Mouse (Mus musculus): ENCODE data around the gene Hist1h4m.
"Not testable (repeated sequence)": the region's sequence is repeated elsewhere in the genome, so short reads cannot be mapped to it uniquely, and the experiment has no call there.

Gene Hist1h4m

DNA sequence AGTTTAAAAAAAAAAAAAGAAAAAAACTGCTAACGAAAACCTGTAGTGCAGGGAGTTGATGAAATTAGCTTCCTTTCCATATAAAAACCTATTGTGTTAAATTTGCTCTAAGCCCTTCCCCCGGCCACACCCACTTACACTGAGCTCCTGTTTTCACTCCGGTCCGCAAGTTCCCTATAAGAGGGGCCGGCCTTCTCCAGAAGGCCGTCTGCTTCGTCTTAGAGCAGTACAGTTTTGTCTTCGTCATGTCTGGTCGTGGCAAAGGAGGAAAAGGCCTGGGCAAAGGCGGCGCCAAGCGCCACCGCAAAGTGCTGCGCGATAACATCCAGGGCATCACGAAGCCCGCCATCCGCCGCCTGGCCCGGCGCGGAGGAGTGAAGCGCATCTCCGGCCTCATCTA lies at the start of gene Hist1h4m:
Hist1h4m (plus strand) TSS at position 208 of the 400 bp plus-strand sequence.
- peak; percentile 30 to 32 for DNase-seq (ENCODE audit: low spot score in 2 of 2)

DNA sequence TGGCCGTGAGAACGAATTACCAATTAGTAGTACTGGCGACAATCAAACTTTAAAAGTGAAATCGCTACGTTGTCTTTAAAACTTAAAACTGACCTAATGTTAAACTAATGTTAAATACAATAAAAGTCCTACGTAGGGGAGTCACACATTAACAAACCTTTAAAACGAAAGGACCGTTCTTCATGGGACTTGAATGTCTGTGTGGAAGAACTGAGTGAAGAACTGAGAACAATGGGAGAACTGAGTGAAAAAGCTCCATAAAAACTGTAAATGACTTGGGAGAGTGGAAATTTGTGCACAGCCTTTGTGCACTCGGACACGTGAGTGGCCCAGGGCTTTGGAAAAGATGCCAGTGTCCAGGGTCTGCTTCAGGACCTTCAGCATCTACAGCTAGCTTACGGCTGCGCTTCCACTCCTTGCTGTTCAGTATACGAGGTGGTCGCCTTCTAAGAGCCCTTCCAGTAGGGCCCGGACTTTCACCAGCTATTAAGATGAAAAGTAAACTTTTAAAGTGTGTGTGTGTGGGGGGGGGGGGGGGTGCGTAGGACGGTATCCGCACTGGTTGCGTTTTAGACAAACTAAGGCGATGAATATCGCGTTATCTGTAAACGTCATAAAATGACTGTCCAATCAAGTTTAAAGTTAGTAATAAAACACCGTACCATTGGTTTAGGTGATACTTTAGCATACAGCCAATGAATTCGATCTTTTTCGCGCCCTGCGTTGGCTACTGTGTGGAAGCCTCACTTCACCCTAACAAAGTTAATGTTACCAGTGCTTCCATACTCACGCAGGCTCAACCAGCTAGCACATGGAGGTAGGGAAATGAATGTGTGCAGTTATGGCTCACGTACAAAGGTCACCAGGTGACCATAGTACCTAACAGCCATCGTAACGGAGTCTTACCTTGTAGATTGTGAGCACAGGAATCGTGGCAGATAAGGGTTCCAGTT lies 32.5 kb upstream of the Hist1h4m start:
- DNase-seq (ENCODE audit: low spot score in 2 of 2): peak; percentile 51 to 59

DNA sequence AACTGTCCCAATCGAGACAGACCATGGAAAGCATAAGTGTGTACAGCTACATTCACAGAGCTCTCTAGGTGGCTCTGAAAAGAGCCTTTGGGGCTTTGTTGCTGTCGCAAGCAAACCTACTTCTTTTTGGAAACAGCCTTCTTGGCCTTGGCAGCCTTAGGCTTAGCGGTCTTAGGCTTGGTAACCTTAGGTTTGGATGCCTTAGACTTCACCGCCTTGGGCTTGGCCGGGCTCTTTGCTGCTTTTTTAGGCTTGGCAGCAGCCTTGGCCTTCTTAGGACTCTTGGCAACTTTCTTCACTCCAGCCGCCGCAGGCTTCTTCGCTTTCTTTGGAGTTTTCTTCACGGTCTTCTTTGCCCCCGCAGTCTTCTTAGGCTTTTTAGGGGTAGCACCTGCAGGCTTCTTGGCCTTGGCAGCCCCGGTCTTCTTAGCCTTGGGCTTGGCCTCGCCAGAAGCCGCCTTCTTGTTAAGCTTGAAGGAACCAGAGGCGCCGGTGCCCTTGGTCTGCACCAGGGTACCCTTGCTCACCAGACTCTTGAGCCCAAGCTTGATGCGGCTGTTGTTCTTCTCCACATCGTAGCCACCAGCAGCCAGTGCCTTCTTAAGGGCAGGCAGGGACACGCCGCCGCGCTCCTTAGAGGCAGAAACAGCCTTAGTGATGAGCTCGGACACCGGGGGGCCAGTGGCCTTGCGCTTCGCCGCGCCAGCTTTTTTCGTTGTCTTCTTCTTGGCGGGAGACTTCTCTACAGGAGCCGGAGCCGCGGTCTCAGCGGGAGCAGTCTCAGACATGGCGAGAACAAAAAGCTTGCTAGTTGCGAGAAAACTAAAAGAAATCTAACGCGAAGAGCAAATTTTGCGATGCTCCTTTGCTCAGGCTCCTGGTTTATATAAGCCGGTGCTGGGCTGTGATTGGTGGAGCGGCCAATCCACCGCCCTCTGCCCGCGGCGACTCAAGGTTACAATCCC lies 31.5 kb upstream of the Hist1h4m start, which contains the start of gene Hist1h1b:
Hist1h1b (minus strand) TSS at position 859 of the 965 bp plus-strand sequence.
- peak; percentile 12 to 28 for DNase-seq (ENCODE audit: low spot score in 2 of 2)

DNA sequence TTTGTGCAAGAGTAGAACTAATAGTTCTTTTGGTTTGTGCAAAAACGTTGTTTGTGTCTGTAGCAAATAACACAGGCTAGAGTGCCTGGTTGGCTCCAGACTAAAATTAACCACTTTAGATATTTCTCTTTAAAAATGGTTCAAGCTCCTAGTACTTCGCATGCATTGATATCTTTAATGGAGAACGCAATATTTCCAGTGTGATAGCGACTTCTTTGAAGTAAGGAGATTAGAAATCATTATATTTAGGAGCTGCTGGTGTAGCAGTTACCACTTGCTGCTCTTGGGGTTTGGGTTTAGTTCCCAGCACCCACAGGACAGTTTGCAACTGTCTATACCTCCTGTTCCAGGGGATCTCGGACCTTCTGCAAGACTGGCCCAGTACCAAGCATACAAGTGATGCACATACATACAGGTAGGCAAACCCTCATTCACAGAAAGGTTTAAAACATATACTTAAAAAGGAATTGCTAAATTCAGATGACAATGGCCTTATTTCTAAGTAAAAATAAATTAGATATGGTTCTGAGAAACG lies 30.5 kb upstream of the Hist1h4m start:
- no peak for DNase-seq (ENCODE audit: low spot score in 2 of 2)

DNA sequence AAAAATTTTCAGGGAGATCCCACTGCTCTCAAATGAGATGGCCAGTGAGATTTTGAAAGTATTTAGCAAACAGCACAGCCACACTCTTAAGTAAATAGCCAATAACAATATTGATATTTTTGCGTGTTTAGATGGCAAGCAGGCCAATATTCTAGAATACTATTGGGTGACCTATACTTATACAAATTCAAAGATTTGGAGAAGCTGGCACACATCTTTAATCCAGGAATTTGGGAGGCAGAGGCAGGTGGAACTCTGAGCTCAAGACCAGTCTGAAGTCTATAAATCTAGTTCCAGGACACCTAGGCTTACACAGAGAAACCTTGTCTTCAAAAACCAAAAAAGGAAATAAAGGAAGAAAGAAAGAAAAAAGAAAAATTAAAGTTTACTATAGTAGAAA lies 29.9 kb upstream of the Hist1h4m start:
- no peak for DNase-seq (ENCODE audit: low spot score in 2 of 2)

DNA sequence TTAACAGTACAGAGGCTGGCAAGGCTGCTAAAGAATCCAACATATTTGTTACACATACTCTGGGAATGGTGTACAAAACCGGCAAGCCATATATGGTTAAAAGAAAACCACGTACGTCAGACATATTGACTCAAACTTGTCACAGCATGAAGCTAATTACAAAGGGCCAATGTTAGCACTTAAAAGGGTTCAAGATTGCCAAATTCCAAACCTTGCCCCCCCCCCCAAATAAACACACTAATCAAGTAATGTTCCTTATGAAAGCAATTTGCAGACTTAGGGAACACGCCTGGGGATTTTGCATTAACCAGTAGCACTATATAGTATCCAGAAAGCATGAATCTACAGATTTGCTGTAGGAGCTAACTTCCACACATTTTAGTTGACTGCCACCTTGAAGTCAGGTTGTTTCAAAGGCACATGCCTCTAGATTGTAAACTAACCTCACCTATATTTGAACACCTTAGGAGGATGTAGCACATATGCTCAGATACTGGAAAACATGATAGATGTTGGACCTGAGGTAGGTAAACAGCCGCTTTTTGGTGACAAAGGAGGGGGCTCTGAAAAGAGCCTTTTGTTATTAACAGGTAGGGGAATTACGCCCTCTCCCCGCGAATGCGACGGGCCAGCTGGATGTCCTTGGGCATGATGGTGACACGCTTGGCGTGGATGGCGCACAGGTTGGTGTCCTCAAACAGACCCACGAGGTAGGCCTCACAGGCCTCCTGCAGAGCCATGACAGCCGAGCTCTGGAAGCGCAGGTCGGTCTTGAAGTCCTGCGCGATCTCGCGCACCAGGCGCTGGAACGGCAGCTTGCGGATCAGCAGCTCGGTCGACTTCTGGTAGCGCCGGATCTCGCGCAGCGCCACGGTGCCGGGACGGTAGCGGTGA lies 28.9 kb upstream of the Hist1h4m start:
- DNase-seq (ENCODE audit: low spot score in 2 of 2): not testable (repeated sequence)

DNA sequence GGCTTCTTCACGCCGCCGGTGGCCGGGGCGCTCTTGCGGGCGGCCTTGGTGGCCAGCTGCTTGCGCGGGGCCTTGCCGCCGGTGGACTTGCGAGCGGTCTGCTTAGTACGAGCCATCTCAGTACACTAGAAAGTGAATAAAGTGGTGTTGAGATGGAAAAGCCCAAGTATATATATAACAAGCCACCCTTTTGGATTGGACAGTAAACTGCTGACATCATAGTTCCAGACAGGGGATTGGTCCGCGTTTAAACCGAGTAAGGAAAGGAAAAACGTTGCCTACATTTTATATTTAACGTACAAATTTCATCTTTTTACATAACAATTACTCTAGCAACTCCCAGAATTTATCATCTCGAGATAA lies 28.3 kb upstream of the Hist1h4m start, which contains the start of gene Hist1h3i:
Hist1h3i (minus strand) TSS at position 116 of the 363 bp plus-strand sequence.
- peak; percentile 19 to 29 for DNase-seq (ENCODE audit: low spot score in 2 of 2)

DNA sequence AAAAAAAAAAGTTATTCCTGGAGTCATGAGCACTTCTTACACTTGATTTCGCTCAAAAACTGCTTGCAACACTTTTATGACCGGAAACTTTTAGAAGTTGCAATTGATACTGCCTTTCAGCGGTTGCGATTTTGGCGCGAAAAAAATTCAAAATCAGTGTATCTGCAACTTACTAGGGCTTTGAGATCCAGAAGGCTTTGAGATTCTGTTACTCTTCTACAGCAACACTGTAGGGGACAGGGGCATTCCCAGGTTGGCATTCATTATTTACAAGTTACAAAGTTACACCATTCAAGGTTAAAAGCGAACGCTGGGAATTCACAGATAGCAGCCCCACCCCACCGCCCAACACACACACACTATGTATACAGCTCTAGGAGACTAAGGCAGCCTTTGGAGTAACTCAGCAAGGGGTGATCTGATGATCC lies 27.8 kb upstream of the Hist1h4m start:
- no peak for DNase-seq (ENCODE audit: low spot score in 2 of 2)

DNA sequence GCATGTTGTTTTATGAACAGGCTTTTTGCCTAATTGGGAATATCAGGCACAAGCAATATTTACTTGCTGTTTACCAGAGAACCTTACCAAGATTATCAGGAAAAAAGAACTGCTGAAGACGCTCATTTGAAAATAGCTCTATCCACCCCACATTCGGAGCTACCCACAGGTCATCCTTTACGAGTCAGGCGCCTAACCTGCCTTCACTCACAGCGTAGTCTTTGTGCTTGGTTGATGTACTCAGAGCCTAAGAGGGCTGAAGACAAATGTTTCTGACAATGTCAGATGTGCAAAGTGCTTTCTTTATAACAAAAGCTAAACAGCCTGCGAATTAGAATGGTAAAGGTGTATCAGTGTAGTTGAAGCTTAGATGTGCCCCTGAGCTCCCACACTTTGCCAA lies 27.2 kb upstream of the Hist1h4m start:
- DNase-seq (ENCODE audit: low spot score in 2 of 2): no peak

DNA sequence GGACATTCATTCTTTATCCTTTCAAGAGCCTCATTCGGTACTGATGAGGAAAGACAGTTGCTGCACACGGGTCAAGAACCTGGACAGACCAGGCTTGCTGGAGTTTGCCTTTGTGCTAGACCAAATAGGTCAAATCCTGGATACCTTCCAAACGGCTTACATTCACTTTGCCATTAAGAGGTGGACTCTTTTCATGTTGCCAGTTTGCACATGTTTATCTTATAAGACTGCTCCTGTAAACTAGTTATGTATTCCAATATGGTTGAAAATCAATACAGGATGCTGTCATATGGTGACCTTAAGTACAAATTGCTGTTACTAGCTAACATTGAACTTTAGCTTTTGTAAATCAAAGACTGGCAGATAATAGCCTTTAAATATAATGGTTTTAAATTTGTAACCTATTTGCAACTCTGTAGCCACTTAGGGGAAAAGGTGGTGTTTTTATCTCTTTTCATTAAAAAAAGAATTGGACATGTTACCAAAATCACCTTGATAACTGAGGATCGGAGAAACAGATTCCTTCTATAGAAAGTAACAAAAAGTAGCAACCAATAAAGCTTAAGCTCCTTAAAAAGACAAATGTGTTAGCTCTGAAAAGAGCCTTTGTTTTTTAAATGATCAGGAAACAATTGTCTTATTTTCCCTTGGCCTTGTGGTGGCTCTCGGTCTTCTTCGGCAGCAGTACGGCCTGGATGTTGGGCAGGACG lies 25.2 kb upstream of the Hist1h4m start:
- no peak for DNase-seq (ENCODE audit: low spot score in 2 of 2)

DNA sequence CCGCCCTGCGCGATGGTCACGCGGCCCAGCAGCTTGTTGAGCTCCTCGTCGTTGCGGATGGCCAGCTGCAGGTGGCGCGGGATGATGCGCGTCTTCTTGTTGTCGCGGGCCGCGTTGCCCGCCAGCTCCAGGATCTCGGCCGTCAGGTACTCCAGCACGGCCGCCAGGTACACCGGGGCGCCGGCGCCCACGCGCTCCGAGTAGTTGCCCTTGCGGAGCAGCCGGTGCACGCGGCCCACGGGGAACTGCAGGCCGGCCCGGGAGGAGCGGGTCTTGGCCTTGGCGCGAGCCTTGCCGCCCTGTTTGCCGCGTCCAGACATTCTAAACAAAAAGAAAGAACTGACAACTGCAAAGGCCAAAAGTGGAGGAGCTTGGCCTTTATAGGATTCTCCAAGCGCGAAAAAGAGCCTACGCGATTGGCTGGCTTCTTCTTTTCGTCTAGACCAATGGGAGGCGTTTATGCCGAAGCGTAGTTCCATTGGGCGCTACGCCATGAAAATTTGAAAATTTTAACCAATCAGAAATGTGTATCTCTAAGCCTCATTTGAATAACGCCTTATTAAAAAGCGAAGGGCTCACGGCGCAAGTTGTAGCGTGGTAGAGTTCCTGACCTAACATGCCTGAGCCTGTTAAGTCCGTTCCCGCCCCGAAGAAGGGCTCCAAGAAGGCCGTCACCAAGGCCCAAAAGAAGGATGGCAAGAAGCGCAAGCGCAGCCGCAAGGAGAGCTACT lies 24.5 kb upstream of the Hist1h4m start, which contains the start of the genes Hist1h2an and Hist1h2bp:
Hist1h2an (minus strand) TSS at position 320 of the 731 bp plus-strand sequence.
Hist1h2bp (plus strand) TSS at position 563 of the 731 bp plus-strand sequence.
- peak; percentile 82 to 90 for DNase-seq (ENCODE audit: low spot score in 2 of 2)

DNA sequence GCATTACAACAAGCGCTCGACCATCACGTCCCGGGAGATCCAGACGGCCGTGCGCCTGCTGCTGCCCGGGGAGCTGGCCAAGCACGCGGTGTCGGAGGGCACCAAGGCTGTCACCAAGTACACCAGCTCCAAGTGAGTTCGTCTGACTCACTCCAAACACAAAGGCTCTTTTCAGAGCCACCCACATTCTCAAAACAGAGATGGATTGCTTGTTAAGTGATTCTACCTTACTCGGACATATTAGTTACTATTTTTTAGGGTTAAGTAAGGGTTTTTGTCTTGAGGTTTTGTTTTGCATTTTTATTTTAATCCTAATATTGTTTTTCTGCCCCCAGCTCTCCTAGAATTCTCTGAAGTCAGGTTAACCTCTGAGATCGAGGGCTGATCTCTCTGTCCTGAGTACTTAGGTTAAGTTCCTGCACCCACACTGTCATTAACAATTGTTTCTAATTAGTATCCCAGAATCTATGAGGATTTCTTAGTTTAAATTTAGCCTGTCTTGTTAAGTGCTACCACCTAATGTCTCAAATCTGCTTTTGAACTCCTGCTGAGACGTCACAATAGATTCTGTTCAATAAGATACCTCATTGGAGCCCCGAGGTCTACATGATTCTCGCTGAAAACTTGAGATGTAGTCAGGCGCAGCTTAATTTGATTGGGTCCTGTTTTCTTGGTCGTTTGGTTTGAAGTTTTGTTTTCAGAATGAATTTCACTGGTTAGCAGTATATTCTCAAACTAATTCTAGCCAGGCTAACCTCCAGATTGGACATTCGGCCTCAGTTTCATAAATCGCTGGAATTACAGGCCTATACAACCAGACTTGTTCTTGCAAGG lies 23.6 kb upstream of the Hist1h4m start:
- DNase-seq (ENCODE audit: low spot score in 2 of 2): no peak

DNA sequence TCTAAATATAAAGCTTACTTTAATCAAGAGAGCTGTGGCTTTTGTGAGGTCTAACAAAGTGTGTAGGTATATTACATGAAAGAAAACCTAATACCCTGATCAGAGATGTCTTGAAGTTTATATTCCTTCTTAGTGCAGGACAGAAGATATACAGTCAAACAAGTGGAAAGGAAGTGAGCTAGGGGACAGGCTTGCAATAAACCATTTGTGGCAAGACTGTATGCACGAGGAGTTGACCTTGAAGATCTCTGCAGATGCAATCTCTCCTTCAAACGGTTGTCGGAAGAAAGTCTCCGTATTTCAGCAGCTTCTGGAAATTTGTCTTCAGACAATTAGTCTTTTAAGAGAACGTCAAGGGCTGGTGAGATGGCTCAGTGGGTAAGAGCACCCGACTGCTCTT lies 21.6 kb upstream of the Hist1h4m start:
- DNase-seq (ENCODE audit: low spot score in 2 of 2): no peak

DNA sequence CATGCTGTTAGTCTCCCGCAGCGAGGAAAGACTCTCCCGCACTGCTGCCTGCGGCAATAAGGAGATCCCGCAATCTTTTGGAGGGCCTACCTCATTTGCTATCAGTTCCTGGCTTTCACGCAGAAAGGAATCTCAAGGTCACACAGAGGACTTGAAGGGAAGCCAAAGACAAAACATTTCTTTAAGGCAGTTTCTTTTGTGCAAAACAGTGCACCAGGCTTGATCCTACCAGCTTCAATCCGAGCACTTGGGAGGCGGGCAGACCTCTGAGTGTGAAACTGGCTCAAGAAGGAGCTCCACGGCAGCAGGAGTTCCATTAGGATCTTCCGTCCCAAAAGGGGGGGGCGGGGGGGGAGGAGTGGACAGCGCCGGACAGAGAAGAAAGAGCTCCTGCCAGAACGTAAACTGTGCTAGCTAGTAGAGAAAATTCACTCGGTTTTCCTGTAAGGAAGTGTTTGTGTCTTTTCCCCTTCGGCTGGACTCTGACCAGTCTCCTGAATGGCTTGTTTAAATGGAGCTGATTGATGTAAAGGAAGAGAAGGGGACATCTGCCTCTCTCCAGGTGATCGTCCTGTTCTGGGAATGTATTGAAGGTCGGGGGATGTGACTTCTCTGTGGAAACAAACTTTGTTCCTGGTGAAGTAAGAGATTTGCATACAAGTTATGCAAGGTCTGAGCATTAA lies 20.8 kb upstream of the Hist1h4m start:
- DNase-seq (ENCODE audit: low spot score in 2 of 2): no peak

DNA sequence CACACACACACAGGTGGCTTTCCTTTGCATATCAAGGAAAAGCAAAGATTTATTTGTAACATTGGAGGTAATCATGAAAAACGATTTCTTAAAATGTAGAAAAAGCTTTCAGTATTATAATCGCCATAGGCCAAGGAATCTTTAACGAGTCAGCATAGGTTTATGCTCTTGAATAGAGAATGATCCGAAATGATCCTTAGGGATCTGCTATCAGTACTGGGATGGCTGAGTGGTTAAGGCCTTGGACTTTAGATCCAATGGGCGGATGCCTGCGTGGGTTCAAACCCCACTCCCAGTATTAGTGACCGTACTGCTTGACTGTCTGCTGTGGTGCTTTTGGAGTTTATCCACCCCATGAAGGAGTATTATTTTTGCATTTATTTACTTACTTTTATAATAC lies 16.0 kb upstream of the Hist1h4m start:
- DNase-seq (ENCODE audit: low spot score in 2 of 2): no peak

DNA sequence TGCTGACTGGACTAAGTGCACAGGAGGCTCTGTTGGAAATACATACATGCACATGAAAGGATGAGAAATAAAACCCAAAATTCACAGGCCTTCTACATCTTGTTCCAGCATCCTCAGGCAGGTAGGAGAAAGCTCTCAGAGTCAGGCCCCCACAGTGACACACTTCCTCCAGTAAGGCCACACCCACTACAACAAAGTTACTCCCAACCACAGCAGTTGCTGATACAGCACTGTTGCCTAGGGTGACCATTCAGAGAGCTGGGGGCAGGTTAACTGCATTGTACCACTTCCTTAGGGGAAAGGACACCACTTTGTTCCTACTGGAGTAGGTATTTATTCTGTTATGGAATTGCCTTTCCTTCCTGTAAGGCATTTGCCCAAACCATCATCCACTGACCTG lies 14.4 kb upstream of the Hist1h4m start:
- not testable (repeated sequence) for DNase-seq (ENCODE audit: low spot score in 2 of 2)

DNA sequence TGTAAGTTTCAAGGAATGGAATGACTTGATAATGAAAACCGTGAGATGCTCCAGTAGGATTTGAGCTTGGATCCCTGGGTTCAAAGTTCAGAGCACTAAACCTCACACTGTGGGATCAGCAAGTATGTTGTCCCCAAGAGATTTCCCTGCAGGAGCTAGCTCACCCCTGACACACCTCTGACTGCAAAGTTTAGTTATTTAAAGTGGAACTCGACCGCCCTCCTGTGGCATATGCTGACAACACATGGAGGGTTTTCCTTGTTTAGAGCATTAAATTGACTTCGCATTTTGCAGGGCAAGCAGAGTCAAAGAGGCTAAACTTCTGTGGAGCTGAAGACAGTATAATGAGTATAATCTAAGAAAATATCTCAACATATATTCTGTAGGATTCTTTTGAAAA lies 8.5 kb upstream of the Hist1h4m start:
- not testable (repeated sequence) for DNase-seq (ENCODE audit: low spot score in 2 of 2)

DNA sequence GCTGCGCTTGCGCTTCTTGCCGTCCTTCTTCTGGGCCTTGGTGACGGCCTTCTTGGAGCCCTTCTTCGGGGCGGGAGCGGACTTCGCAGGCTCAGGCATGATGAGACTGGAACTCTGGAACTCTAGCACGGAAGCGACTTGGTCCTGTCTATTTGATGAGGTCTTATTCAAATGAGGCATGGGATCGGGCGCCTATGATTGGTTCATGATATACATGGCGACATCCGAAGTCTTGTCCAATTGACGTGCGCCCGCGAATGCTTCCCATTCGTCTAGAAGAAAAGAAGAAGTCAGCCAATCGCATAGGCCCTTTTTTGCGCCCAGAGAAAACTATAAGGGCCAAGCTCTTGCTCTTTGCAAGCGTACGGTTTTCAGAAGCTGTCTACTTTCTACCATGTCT lies 1.5 kb upstream of the Hist1h4m start, which contains the start of the genes Hist1h2bq and Hist1h2ao:
Hist1h2bq (minus strand) TSS at position 125 of the 400 bp plus-strand sequence.
Hist1h2ao (plus strand) TSS at position 393 of the 400 bp plus-strand sequence.
- DNase-seq (ENCODE audit: low spot score in 2 of 2): not testable (repeated sequence)

Measured in frontal cortex, postnatal 14 days (tissue).